Mouse (Mus musculus) forebrain, postnatal 0 days (tissue): ENCODE results near the gene Zxdc. TPM values are rescaled to one million over a fixed set of nuclear protein-coding genes. Genes with fewer than 3 reads are reported as not detected.

Source experiments
- ATAC-seq: fragments of 200-750 bp; cut with Nextera tagmentation; 2 replicates; pipeline ENCODE4 v1.8.0; 2017; ENCODE audit warnings: mild to moderate bottlenecking, moderate library complexity
- DNase-seq: peaks from one replicate; pipeline ENCODE4 v3.0.0-alpha.2; 2015
- H3K27ac ChIP-seq: fragments of 300-500 bp; sonication (generic); 2 replicates; pipeline ENCODE4 v1.5.1; 2014; ENCODE audit warnings: low read depth, mild to moderate bottlenecking, antibody characterized with exemption, low read length, moderate library complexity, mixed read lengths
- H3K27me3 ChIP-seq: fragments of 300-500 bp; sonication (generic); 2 replicates; pipeline ENCODE4 v1.6.1; 2014; ENCODE audit warnings: mild to moderate bottlenecking, low read length, mixed read lengths; ENCODE audit not compliant: insufficient read depth
- H3K36me3 ChIP-seq: fragments of 300-500 bp; sonication (generic); 2 replicates; pipeline ENCODE4 v1.6.1; 2014; ENCODE audit warnings: mild to moderate bottlenecking, moderate library complexity; ENCODE audit not compliant: insufficient read depth
- H3K4me1 ChIP-seq: fragments of 300-500 bp; sonication (generic); 2 replicates; pipeline ENCODE4 v1.6.1; 2014; ENCODE audit warnings: antibody characterized with exemption; ENCODE audit not compliant: insufficient read depth
- H3K4me2 ChIP-seq: fragments of 300-500 bp; sonication (generic); 2 replicates; pipeline ENCODE4 v1.6.1; 2014; ENCODE audit warnings: low read depth, mild to moderate bottlenecking, moderate library complexity
- H3K4me3 ChIP-seq: fragments of 300-500 bp; sonication (generic); 2 replicates; pipeline ENCODE4 v1.5.1; 2014; ENCODE audit warnings: low read depth, low read length, mixed read lengths
- H3K9ac ChIP-seq: fragments of 300-500 bp; sonication (generic); 2 replicates; pipeline ENCODE4 v1.6.1; 2014; ENCODE audit warnings: mild to moderate bottlenecking
- H3K9me3 ChIP-seq: fragments of 300-500 bp; sonication (generic); 2 replicates; pipeline ENCODE4 v1.6.1; 2016; ENCODE audit warnings: low read length
- CTCF ChIP-seq: sonication (generic); IDR thresholded peaks from 2 replicates; pipeline ENCODE4 v1.5.1; 2016; ENCODE audit warnings: antibody characterized with exemption, control low read depth, low read depth
- WGBS: fragments of 180-500 bp; shearing (Covaris S2); extraction: QIAGEN DNeasy Blood & Tissue Kit; methylation state at CpG from one replicate; pipeline ENCODE4 v1.1.7; 2014; 5-methylcytosine and 5-hydroxymethylcytosine counted together
- polyA plus RNA-seq: library from polyadenylated mRNA; unstranded; fragments of >200 nt; fragmentation: Nextera tagmentation; extraction: Ambion mirVana; gene quantifications from 2 replicates; pipeline ENCODE4 v1.2.1, GENCODE M21; 2015
- total RNA-seq: library from RNA; depleted of rRNA; stranded (reverse); fragments of >200 nt; gene quantifications from 2 replicates; pipeline ENCODE4 v1.2.3, GENCODE M21; 2014

Gene Zxdc
- total and polyA plus RNA-seq, 2 experiments from 2014 or later, result 7.7 to 33.6 TPM

- H3K4me2 ChIP-seq, result no peak overlapping the region
- peaks cover 21% of the 10 kb centered on the region for H3K4me1 ChIP-seq
- no peak overlapping the region for H3K9ac ChIP-seq
- TF ChIP-seq CTCF, result no peak
- peaks cover 51% of the 10 kb centered on the region for H3K36me3 ChIP-seq
- no peak overlapping the region for H3K27ac ChIP-seq
- DNase-seq (no peak), ATAC-seq (no peak)
- H3K9me3 ChIP-seq, result no peaks in the 10 kb centered on the region
- 83% methylated on average over 4 of the region's 4 CpGs for WGBS
- no peaks in the 10 kb centered on the region for H3K27me3 ChIP-seq
- H3K4me3 ChIP-seq, result no peak overlapping the region
These were observed 5.4 kb downstream of the Zxdc start for GRCm38 (mm10) chr6:90374647-90375046.

- H3K27me3 ChIP-seq, result no peaks in the 10 kb centered on the region
- H3K4me2 ChIP-seq, result no peak overlapping the region
- ATAC-seq (no peak), DNase-seq (no peak)
- H3K4me3 ChIP-seq, result no peak overlapping the region
- peaks cover under 1% of the 10 kb centered on the region; the same call in 1 of the 2 replicates for H3K4me1 ChIP-seq
- peaks cover 82% of the 10 kb centered on the region for H3K36me3 ChIP-seq
- H3K27ac ChIP-seq, result no peak overlapping the region
- no peak for TF ChIP-seq CTCF
- no peak overlapping the region for H3K9ac ChIP-seq
- no peaks in the 10 kb centered on the region for H3K9me3 ChIP-seq
- WGBS, result 97% methylated on average over 2 of the region's 2 CpGs
These were observed 8.4 kb downstream of the Zxdc start for GRCm38 (mm10) chr6:90377708-90378107.

GRCm38 (mm10) chr6:90381465-90381864 lies 12.2 kb downstream of the Zxdc start:
- peaks cover 73% of the 10 kb centered on the region for H3K36me3 ChIP-seq

GRCm38 (mm10) chr6:90390629-90391028 lies 21.3 kb downstream of the Zxdc start:
- ATAC-seq (no peak), DNase-seq (no peak)
- H3K27me3 ChIP-seq, result no peaks in the 10 kb centered on the region
- H3K9ac ChIP-seq, result no peak overlapping the region
- WGBS, result 87% methylated on average over 4 of the region's 4 CpGs
- no peaks in the 10 kb centered on the region for H3K4me1 ChIP-seq
- no peak overlapping the region for H3K4me2 ChIP-seq
- no peak overlapping the region for H3K27ac ChIP-seq
- peaks cover 51% of the 10 kb centered on the region for H3K36me3 ChIP-seq
- H3K4me3 ChIP-seq, result no peak overlapping the region
- TF ChIP-seq CTCF, result no peak
- H3K9me3 ChIP-seq, result no peaks in the 10 kb centered on the region

More at GRCm38 (mm10) chr6:90381465-90381864, 12.2 kb downstream of the Zxdc start:
- Histone ChIP-seq H3K27me3 (no peaks in the 10 kb centered on the region), H3K4me1 (no peaks in the 10 kb centered on the region), H3K4me3 (no peak overlapping the region), H3K9ac (no peak overlapping the region), H3K9me3 (no peaks in the 10 kb centered on the region), H3K4me2 (no peak overlapping the region), H3K27ac (no peak overlapping the region)
- TF ChIP-seq CTCF, result no peak
- WGBS, result 91% methylated on average over 2 of the region's 2 CpGs
- DNase-seq, result no peak
- ATAC-seq, result no peak

- Histone ChIP-seq H3K27ac (no peak overlapping the region), H3K4me3 (no peak overlapping the region), H3K4me2 (no peak overlapping the region), H3K9ac (no peak overlapping the region), H3K27me3 (no peaks in the 10 kb centered on the region), H3K9me3 (no peaks in the 10 kb centered on the region), H3K4me1 (no peaks in the 10 kb centered on the region), H3K36me3 (peaks cover 58% of the 10 kb centered on the region)
- TF ChIP-seq CTCF, result no peak
- no peak for DNase-seq
- ATAC-seq, result no peak
- 79% methylated on average over 3 of the region's 3 CpGs for WGBS
These were observed 24.7 kb downstream of the Zxdc start for GRCm38 (mm10) chr6:90393948-90394347.

- DNase-seq (no peak), ATAC-seq (no peak)
- 96% methylated on average over 2 of the region's 2 CpGs for WGBS
- no peak for TF ChIP-seq CTCF
- Histone ChIP-seq H3K36me3 (peaks cover 57% of the 10 kb centered on the region), H3K27me3 (no peaks in the 10 kb centered on the region), H3K4me1 (no peaks in the 10 kb centered on the region), H3K4me3 (no peak overlapping the region), H3K27ac (no peak overlapping the region), H3K9me3 (no peaks in the 10 kb centered on the region), H3K9ac (no peak overlapping the region), H3K4me2 (no peak overlapping the region)
These were observed 26.5 kb downstream of the Zxdc start for GRCm38 (mm10) chr6:90395751-90396150.

- Histone ChIP-seq H3K4me1 (no peaks in the 10 kb centered on the region), H3K9ac (no peak overlapping the region), H3K27me3 (no peaks in the 10 kb centered on the region), H3K9me3 (no peaks in the 10 kb centered on the region), H3K36me3 (peaks cover 56% of the 10 kb centered on the region), H3K4me3 (no peak overlapping the region), H3K27ac (no peak overlapping the region), H3K4me2 (no peak overlapping the region)
- no peak for TF ChIP-seq CTCF
- ATAC-seq (no peak), DNase-seq (no peak)
- WGBS, result 92% methylated on average over 3 of the region's 3 CpGs
These were observed 28.0 kb downstream of the Zxdc start for GRCm38 (mm10) chr6:90397291-90397690.

- no peaks in the 10 kb centered on the region for H3K27me3 ChIP-seq
- H3K9me3 ChIP-seq, result no peaks in the 10 kb centered on the region
- H3K27ac ChIP-seq, result no peak overlapping the region
- DNase-seq (no peak), ATAC-seq (no peak)
- H3K9ac ChIP-seq, result no peak overlapping the region
- H3K4me1 ChIP-seq, result no peaks in the 10 kb centered on the region
- TF ChIP-seq CTCF, result no peak
- H3K4me2 ChIP-seq, result no peak overlapping the region
- H3K36me3 ChIP-seq, result peaks cover 22% of the 10 kb centered on the region
- no peak overlapping the region for H3K4me3 ChIP-seq
These were observed 39.3 kb downstream of the Zxdc start for GRCm38 (mm10) chr6:90408632-90409031.
